Mouse (Mus musculus) C2C12 (cell line): ENCODE data around the gene Ppp1r37. TPM values are rescaled to one million over a fixed set of nuclear protein-coding genes. Genes with fewer than 3 reads are reported as not detected.

Experiments
- H3K27me3 ChIP-seq: one replicate; pipeline ENCODE4 v1.6.1; 2011; ENCODE audit not compliant: control insufficient read depth, insufficient read depth, insufficient read length
- H3K36me3 ChIP-seq: one replicate; pipeline ENCODE4 v1.6.1; 2011; ENCODE audit not compliant: control insufficient read depth, insufficient read depth
- H3K4me3 ChIP-seq: one replicate; pipeline ENCODE4 v1.5.1; 2011; ENCODE audit warnings: mild to moderate bottlenecking, control low read depth; ENCODE audit not compliant: poor library complexity, insufficient read depth, severe bottlenecking
- H3K79me2 ChIP-seq: one replicate; pipeline ENCODE4 v1.6.1; 2011; ENCODE audit not compliant: control insufficient read depth, insufficient read depth
- H3K79me3 ChIP-seq: one replicate; pipeline ENCODE4 v1.6.1; 2011; ENCODE audit warnings: low read depth, control low read depth
- H3ac ChIP-seq: one replicate; pipeline ENCODE3; 2011; ENCODE audit warnings: low read depth; ENCODE audit not compliant: control insufficient read depth, insufficient read length
- CEBPB ChIP-seq: IDR thresholded peaks from one replicate; pipeline ENCODE4 v1.6.1; 2011; ENCODE audit warnings: low read depth, mild to moderate bottlenecking, control low read depth, moderate library complexity
- CTCF ChIP-seq: IDR thresholded peaks from one replicate; pipeline ENCODE4 v1.5.1; 2011; ENCODE audit not compliant: control insufficient read depth, insufficient read depth, insufficient read length
- FOSL1 ChIP-seq: IDR thresholded peaks from one replicate; pipeline ENCODE4 v1.8.0; 2011; ENCODE audit warnings: mild to moderate bottlenecking, low read length; ENCODE audit not compliant: poor library complexity, insufficient read depth, severe bottlenecking
- MAX ChIP-seq: IDR thresholded peaks from one replicate; pipeline ENCODE4 v1.6.1; 2011; ENCODE audit warnings: mild to moderate bottlenecking, control low read depth
- MYOD1 ChIP-seq: IDR thresholded peaks from one replicate; pipeline ENCODE4 v1.6.1; 2011; ENCODE audit warnings: low read depth; ENCODE audit not compliant: control insufficient read depth, insufficient read length
- MYOG ChIP-seq: IDR thresholded peaks from one replicate; pipeline ENCODE4 v1.6.1; 2011; ENCODE audit not compliant: control insufficient read depth, insufficient read length; ENCODE audit errors: extremely low read depth
- USF1 ChIP-seq: IDR thresholded peaks from one replicate; pipeline ENCODE4 v1.6.1; 2011; ENCODE audit warnings: low read depth, mild to moderate bottlenecking, control low read depth, moderate library complexity
- polyA plus RNA-seq: library from polyadenylated mRNA; unstranded; fragments of >200 nt; fragmentation: generic; extraction: Trizol; gene quantifications from one replicate; pipeline ENCODE4 v1.2.1, GENCODE M21; 2012; ENCODE audit warnings: missing spikeins

The Ppp1r37 gene
- polyA plus RNA-seq, 1 experiment, result 32.6 TPM

- peaks cover 50% of the 10 kb centered on the region for H3K27me3 ChIP-seq
- no peak for TF ChIP-seq MYOD1
- TF ChIP-seq MYOG, result no peak
- TF ChIP-seq MAX, result no peak
- TF ChIP-seq CEBPB, result no peak
- TF ChIP-seq FOSL1, result no peak
- no peak for TF ChIP-seq USF1
- no peak for TF ChIP-seq CTCF
- no peak overlapping the region for H3K4me3 ChIP-seq
- no peaks in the 10 kb centered on the region for H3K79me2 ChIP-seq
- no peaks in the 10 kb centered on the region for H3K79me3 ChIP-seq
- H3ac ChIP-seq, result no peak overlapping the region
- H3K36me3 ChIP-seq, result no peaks in the 10 kb centered on the region
Observed at GRCm38 (mm10) chr7:19525105-19525481, 37.8 kb downstream of the Ppp1r37 start.

- H3K4me3 ChIP-seq, result no peak overlapping the region
- no peaks in the 10 kb centered on the region for H3K79me2 ChIP-seq
- no peaks in the 10 kb centered on the region for H3K36me3 ChIP-seq
- H3K27me3 ChIP-seq, result peaks cover 56% of the 10 kb centered on the region
- TF ChIP-seq CTCF (no peak), MYOG (no peak), USF1 (no peak), CEBPB (no peak), FOSL1 (no peak), MAX (no peak), MYOD1 (no peak)
- H3ac ChIP-seq, result no peak overlapping the region
- no peaks in the 10 kb centered on the region for H3K79me3 ChIP-seq
Observed at GRCm38 (mm10) chr7:19524420-19525104, 38.3 kb downstream of the Ppp1r37 start.

GRCm38 (mm10) chr7:19523757-19524419 lies 39.0 kb downstream of the Ppp1r37 start:
- Histone ChIP-seq H3ac (peak overlapping the region; percentile 20), H3K79me2 (no peaks in the 10 kb centered on the region), H3K36me3 (no peaks in the 10 kb centered on the region), H3K27me3 (peaks cover 61% of the 10 kb centered on the region), H3K79me3 (no peaks in the 10 kb centered on the region), H3K4me3 (no peak overlapping the region)
- TF ChIP-seq CTCF (peak; percentile 21), FOSL1 (no peak)

GRCm38 (mm10) chr7:19523017-19523756 lies 39.7 kb downstream of the Ppp1r37 start:
- Histone ChIP-seq H3K79me3 (no peaks in the 10 kb centered on the region), H3K4me3 (no peak overlapping the region), H3K27me3 (peaks cover 63% of the 10 kb centered on the region), H3ac (no peak overlapping the region), H3K79me2 (no peaks in the 10 kb centered on the region), H3K36me3 (no peaks in the 10 kb centered on the region)
- TF ChIP-seq CTCF (no peak), MYOD1 (no peak)

GRCm38 (mm10) chr7:19520032-19520431 lies 42.8 kb downstream of the Ppp1r37 start:
- TF ChIP-seq FOSL1 (no peak), CEBPB (no peak), MAX (no peak), USF1 (no peak), CTCF (no peak), MYOG (no peak), MYOD1 (no peak)
- H3K79me3 ChIP-seq, result no peaks in the 10 kb centered on the region
- no peak overlapping the region for H3K4me3 ChIP-seq
- H3K79me2 ChIP-seq, result no peaks in the 10 kb centered on the region
- H3K27me3 ChIP-seq, result peaks cover 60% of the 10 kb centered on the region
- no peaks in the 10 kb centered on the region for H3K36me3 ChIP-seq
- no peak overlapping the region for H3ac ChIP-seq
